ENCODE assay signal across 8 mouse cellular contexts in the genomic region with DNA sequence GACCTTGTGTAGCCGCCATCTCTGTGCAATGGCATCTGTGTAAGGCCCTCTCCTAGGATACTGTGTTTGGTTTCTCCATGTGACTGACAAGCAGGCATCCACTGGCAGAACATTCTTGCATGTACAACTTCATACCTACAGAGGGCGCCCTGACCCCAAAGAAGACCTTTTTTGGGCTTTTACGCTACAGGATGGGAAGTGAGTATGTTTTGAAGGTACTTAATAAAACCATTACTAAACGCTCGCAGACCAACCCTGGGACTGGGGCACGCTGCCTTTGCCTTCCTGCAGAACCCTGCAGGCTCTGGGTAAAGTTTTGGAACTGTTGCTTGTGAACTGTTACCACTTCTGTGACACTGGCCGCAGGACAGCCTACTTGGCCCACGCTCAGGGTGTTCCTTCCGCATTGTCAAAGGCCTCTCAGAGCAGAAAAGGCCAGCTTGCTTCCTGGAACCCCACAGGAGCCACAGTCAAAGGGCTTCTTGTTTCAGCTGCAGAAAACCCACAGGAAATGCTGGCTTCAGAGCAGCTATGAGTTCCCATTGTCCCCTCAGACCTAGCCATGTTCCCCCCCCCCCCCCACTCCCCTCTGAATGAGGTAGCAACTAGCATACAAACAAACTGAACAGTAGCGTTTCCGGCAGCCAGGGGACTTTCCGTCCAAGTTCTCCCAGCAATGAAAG. TPM values are rescaled to one million over a fixed set of nuclear protein-coding genes. Genes with fewer than 3 reads are reported as not detected.
DNase-seq lines count a peak whose midpoint lies in the region; ATAC-seq and TF ChIP-seq lines count a peak whose summit lies in the region.

No protein-coding gene starts in this region.

- H3K4me2 ChIP-seq in hindbrain, embryonic 13.5 days = no peak overlapping the region
- H3K4me2 ChIP-seq in lung, postnatal 0 days (replicated peaks; ENCODE audit: low read depth, low read length) = peak overlapping the region; percentile 41

- H3K4me1 ChIP-seq in hindbrain, embryonic 13.5 days (replicated peaks) = peaks cover 21% of the 10 kb centered on the region
- H3K4me1 ChIP-seq in lung, postnatal 0 days (ENCODE audit: insufficient read depth, low read depth, low read length) = no peaks in the 10 kb centered on the region

- H3K4me3 ChIP-seq in hindbrain, embryonic 13.5 days = no peak overlapping the region
- no peak overlapping the region for H3K4me3 ChIP-seq in lung, postnatal 0 days (ENCODE audit: low read depth, low read length)

- no peaks in the 10 kb centered on the region for H3K9me3 ChIP-seq in hindbrain, embryonic 13.5 days
- no peaks in the 10 kb centered on the region for H3K9me3 ChIP-seq in lung, postnatal 0 days (ENCODE audit: low read length)

- peak; percentile 48 for ATAC-seq in hindbrain, embryonic 13.5 days (ENCODE audit: low FRiP score)
- ATAC-seq in lung, postnatal 0 days = peak; percentile 82

- no peaks in the 10 kb centered on the region for H3K36me3 ChIP-seq in hindbrain, embryonic 13.5 days
- H3K36me3 ChIP-seq in lung, postnatal 0 days (ENCODE audit: insufficient read depth, low read length) = no peaks in the 10 kb centered on the region

- peak; percentile 83 for TF ChIP-seq CTCF in lung, postnatal 0 days (IDR thresholded peaks at IDR 0.05)

- peak; percentile 55; the same call in 1 of the 2 replicates for TF ChIP-seq EP300 in lung, postnatal 0 days (IDR thresholded peaks at IDR 0.05)

- 0 out of 2 replicates have a peak, but pooled peaks cover 5% of the 10 kb centered on the region for H3K27me3 ChIP-seq in hindbrain, embryonic 13.5 days
- no peaks in the 10 kb centered on the region for H3K27me3 ChIP-seq in lung, postnatal 0 days (replicated peaks; ENCODE audit: insufficient read depth, low read length)

- peak; percentile 67 for DNase-seq in R1 (ENCODE audit: low read depth, low spot score)
- DNase-seq in cerebellum, adult 8-10 months = peak; percentile 62
- peak; percentile 45 to 50 for DNase-seq in frontal cortex, postnatal 25 days (ENCODE audit: low spot score in 2 of 2)
- peak; percentile 74 to 91 for DNase-seq in layer of hippocampus, postnatal 14 days (ENCODE audit: low spot score in 2 of 2)
- peak; percentile 89 for DNase-seq in lung, postnatal 0 days (ENCODE audit: low spot score)
- peak; percentile 53 for DNase-seq in ovary, postnatal 36 days (ENCODE audit: low spot score)
- peak; percentile 40 for DNase-seq in yolk sac, embryonic 10.5 days (ENCODE audit: low spot score)

- H3K27ac ChIP-seq in hindbrain, embryonic 13.5 days = peak overlapping the region; percentile 65
- H3K27ac ChIP-seq in lung, postnatal 0 days (ENCODE audit: low read length) = peak overlapping the region; percentile 84

- no peak overlapping the region for H3K9ac ChIP-seq in hindbrain, embryonic 13.5 days
- H3K9ac ChIP-seq in lung, postnatal 0 days (replicated peaks; ENCODE audit: low read depth) = no peak overlapping the region

- 41% methylated on average over 12 of the region's 12 CpGs for WGBS in hindbrain, embryonic 13.5 days
- WGBS in lung, postnatal 0 days = 16% methylated on average over 12 of the region's 12 CpGs

RNA-seq across cellular contexts. Expression of gene Disc1, which starts 13.1 kb away (rescaled TPM):
- 1.3 and 2.1 TPM in 2 replicates for polyA plus RNA-seq in hindbrain, embryonic 13.5 days (2015; fragmentation: Nextera tagmentation; extraction: Ambion mirVana)
- 1 to 10 TPM; 4.5 to 5.7 TPM for total RNA-seq in layer of hippocampus, postnatal 14 days (2021)
- 0.97 and 1.0 TPM in 2 replicates for polyA plus RNA-seq in lung, postnatal 0 days (2015; fragmentation: Nextera tagmentation; extraction: Ambion mirVana)

RNA-seq across cellular contexts. Expression of gene Tsnax, which starts 54.3 kb away (rescaled TPM):
- 176 and 184 TPM in 2 replicates for polyA plus RNA-seq in hindbrain, embryonic 13.5 days (2015; fragmentation: Nextera tagmentation; extraction: Ambion mirVana)
- total RNA-seq in layer of hippocampus, postnatal 14 days (2021) = 100 to 1,000 TPM; 106 to 107 TPM
- 60.6 and 63.3 TPM in 2 replicates for polyA plus RNA-seq in lung, postnatal 0 days (2015; fragmentation: Nextera tagmentation; extraction: Ambion mirVana)
